Mouse (Mus musculus) liver, embryonic 12.5 days (tissue): ENCODE data around the gene Tcf7l2. TPM values are rescaled to one million over a fixed set of nuclear protein-coding genes. Genes with fewer than 3 reads are reported as not detected.
A peak's percentile ranks its signal among the peaks of the same experiment; 100 is the strongest.

Source experiments
- ATAC-seq: fragments of 200-750 bp; cut with Nextera tagmentation; 2 replicates; pipeline ENCODE4 v1.8.0; 2017; ENCODE audit warnings: moderate number of reproducible peaks, mild to moderate bottlenecking, moderate library complexity
- H3K27ac ChIP-seq: fragments of 300-500 bp; sonication (generic); 2 replicates; pipeline ENCODE4 v1.5.1; 2016; ENCODE audit warnings: mild to moderate bottlenecking
- H3K27me3 ChIP-seq: fragments of 300-500 bp; sonication (generic); replicated peaks from 2 replicates; pipeline ENCODE4 v1.6.1; 2016; ENCODE audit warnings: mild to moderate bottlenecking, moderate library complexity
- H3K36me3 ChIP-seq: fragments of 300-500 bp; sonication (generic); 2 replicates; pipeline ENCODE4 v1.6.1; 2016; ENCODE audit warnings: mild to moderate bottlenecking, moderate library complexity
- H3K4me1 ChIP-seq: fragments of 300-500 bp; sonication (generic); 2 replicates; pipeline ENCODE4 v1.6.1; 2016
- H3K4me2 ChIP-seq: fragments of 300-500 bp; sonication (generic); 2 replicates; pipeline ENCODE4 v1.6.1; 2016; ENCODE audit warnings: mild to moderate bottlenecking, moderate library complexity
- H3K4me3 ChIP-seq: fragments of 300-500 bp; sonication (generic); 2 replicates; pipeline ENCODE4 v1.5.1; 2016; ENCODE audit warnings: mild to moderate bottlenecking, moderate library complexity
- H3K9ac ChIP-seq: fragments of 300-500 bp; sonication (generic); 2 replicates; pipeline ENCODE4 v1.6.1; 2016; ENCODE audit warnings: mild to moderate bottlenecking, moderate library complexity
- H3K9me3 ChIP-seq: fragments of 300-500 bp; sonication (generic); replicated peaks from 2 replicates; pipeline ENCODE4 v1.6.1; 2016; ENCODE audit warnings: mild to moderate bottlenecking, moderate library complexity
- WGBS: fragments of 180-500 bp; shearing (Covaris S2); methylation state at CpG from one replicate; pipeline ENCODE4 v1.1.7; 2016; ENCODE audit not compliant: insufficient replicate concordance; 5-methylcytosine and 5-hydroxymethylcytosine counted together
- polyA plus RNA-seq: library from polyadenylated mRNA; unstranded; fragments of >200 nt; fragmentation: Nextera tagmentation; extraction: Ambion mirVana; gene quantifications from 2 replicates; pipeline ENCODE4 v1.2.1, GENCODE M21; 2016

Tcf7l2 gene
- polyA plus RNA-seq, 1 experiment from 2014 or later = 23.0 TPM

GRCm38 (mm10) chr19:55838389-55839035, 96.9 kb downstream of the Tcf7l2 start:
- Histone ChIP-seq H3K36me3 (peaks cover 4% of the 10 kb centered on the region; the same call in 1 of the 2 replicates), H3K27me3 (no peaks in the 10 kb centered on the region), H3K4me2 (no peak overlapping the region), H3K9me3 (no peaks in the 10 kb centered on the region; the same call in 1 of the 2 replicates), H3K4me1 (peaks cover 48% of the 10 kb centered on the region), H3K27ac (peak overlapping the region; percentile 29; the same call in 1 of the 2 replicates), H3K4me3 (no peak overlapping the region), H3K9ac (no peak overlapping the region)
- WGBS = 39% methylated on average over 5 of the region's 5 CpGs
- ATAC-seq = no peak

- H3K4me3 ChIP-seq = no peak overlapping the region
- ATAC-seq = no peak; the same call in 1 of the 2 replicates
- whole genome bisulfite sequencing = 27% methylated on average over 10 of the region's 10 CpGs
- H3K36me3 ChIP-seq = no peaks in the 10 kb centered on the region; the same call in 1 of the 2 replicates
- peak overlapping the region; percentile 29; the same call in 1 of the 2 replicates for H3K27ac ChIP-seq
- no peaks in the 10 kb centered on the region for H3K9me3 ChIP-seq
- H3K4me2 ChIP-seq = no peak overlapping the region
- H3K4me1 ChIP-seq = peaks cover 48% of the 10 kb centered on the region
- H3K9ac ChIP-seq = no peak overlapping the region
- H3K27me3 ChIP-seq = no peaks in the 10 kb centered on the region
Measured at GRCm38 (mm10) chr19:55839036-55839555, 97.5 kb downstream of the Tcf7l2 start.

GRCm38 (mm10) chr19:55840499-55841121, 99.0 kb downstream of the Tcf7l2 start:
- Histone ChIP-seq H3K9ac (no peak overlapping the region), H3K9me3 (no peaks in the 10 kb centered on the region), H3K36me3 (no peaks in the 10 kb centered on the region), H3K4me2 (no peak overlapping the region), H3K27ac (no peak overlapping the region), H3K4me1 (peaks cover 48% of the 10 kb centered on the region), H3K4me3 (no peak overlapping the region), H3K27me3 (no peaks in the 10 kb centered on the region)
- ATAC-seq = no peak
- WGBS = 62% methylated on average over 10 of the region's 10 CpGs

GRCm38 (mm10) chr19:55842046-55842445, 100.4 kb downstream of the Tcf7l2 start:
- 59% methylated on average over 7 of the region's 7 CpGs for WGBS
- Histone ChIP-seq H3K27ac (no peak overlapping the region), H3K36me3 (no peaks in the 10 kb centered on the region), H3K4me3 (no peak overlapping the region), H3K9ac (no peak overlapping the region), H3K4me1 (peaks cover 55% of the 10 kb centered on the region), H3K27me3 (no peaks in the 10 kb centered on the region), H3K9me3 (no peaks in the 10 kb centered on the region), H3K4me2 (no peak overlapping the region)
- no peak for ATAC-seq

- Histone ChIP-seq H3K27me3 (0 out of 2 replicates have a peak, but pooled peaks cover 2% of the 10 kb centered on the region), H3K36me3 (no peaks in the 10 kb centered on the region), H3K4me1 (peaks cover 47% of the 10 kb centered on the region), H3K4me2 (no peak overlapping the region), H3K4me3 (no peak overlapping the region), H3K27ac (no peak overlapping the region), H3K9ac (no peak overlapping the region), H3K9me3 (no peaks in the 10 kb centered on the region)
- WGBS = 82% methylated on average over 11 of the region's 11 CpGs
- no peak for ATAC-seq
Measured at GRCm38 (mm10) chr19:55843111-55843887, 101.7 kb downstream of the Tcf7l2 start.

GRCm38 (mm10) chr19:55845702-55846101, 104.1 kb downstream of the Tcf7l2 start:
- WGBS = 67% methylated on average over 2 of the region's 2 CpGs

GRCm38 (mm10) chr19:55846256-55846655, 104.6 kb downstream of the Tcf7l2 start:
- no peak for ATAC-seq
- Histone ChIP-seq H3K4me2 (no peak overlapping the region), H3K4me1 (peaks cover 22% of the 10 kb centered on the region; the same call in 1 of the 2 replicates), H3K27me3 (0 out of 2 replicates have a peak, but pooled peaks cover 2% of the 10 kb centered on the region), H3K36me3 (no peaks in the 10 kb centered on the region), H3K9me3 (no peaks in the 10 kb centered on the region), H3K9ac (no peak overlapping the region), H3K27ac (no peak overlapping the region), H3K4me3 (no peak overlapping the region)
- WGBS = 78% methylated on average over 6 of the region's 6 CpGs

More at GRCm38 (mm10) chr19:55845702-55846101, 104.1 kb downstream of the Tcf7l2 start:
- Histone ChIP-seq H3K36me3 (no peaks in the 10 kb centered on the region), H3K4me2 (no peak overlapping the region), H3K27ac (no peak overlapping the region), H3K4me3 (no peak overlapping the region), H3K9ac (no peak overlapping the region), H3K27me3 (0 out of 2 replicates have a peak, but pooled peaks cover 2% of the 10 kb centered on the region), H3K9me3 (no peaks in the 10 kb centered on the region), H3K4me1 (peaks cover 27% of the 10 kb centered on the region; the same call in 1 of the 2 replicates)
- no peak for ATAC-seq

GRCm38 (mm10) chr19:55847043-55847442, 105.4 kb downstream of the Tcf7l2 start:
- H3K36me3 ChIP-seq = no peaks in the 10 kb centered on the region
- WGBS = 59% methylated on average over 4 of the region's 4 CpGs
- peaks cover 14% of the 10 kb centered on the region; the same call in 1 of the 2 replicates for H3K4me1 ChIP-seq
- H3K9ac ChIP-seq = no peak overlapping the region
- ATAC-seq = no peak
- no peak overlapping the region for H3K27ac ChIP-seq
- 0 out of 2 replicates have a peak, but pooled peaks cover 2% of the 10 kb centered on the region for H3K27me3 ChIP-seq
- H3K4me2 ChIP-seq = no peak overlapping the region
- H3K4me3 ChIP-seq = no peak overlapping the region
- no peaks in the 10 kb centered on the region for H3K9me3 ChIP-seq

GRCm38 (mm10) chr19:55850402-55851078, 108.9 kb downstream of the Tcf7l2 start:
- ATAC-seq = no peak

GRCm38 (mm10) chr19:55851498-55852324, 110.1 kb downstream of the Tcf7l2 start:
- Histone ChIP-seq H3K36me3 (no peaks in the 10 kb centered on the region), H3K4me3 (no peak overlapping the region), H3K4me2 (no peak overlapping the region), H3K9ac (no peak overlapping the region), H3K27me3 (peaks cover 2% of the 10 kb centered on the region; the same call in 1 of the 2 replicates), H3K9me3 (no peaks in the 10 kb centered on the region), H3K27ac (no peak overlapping the region), H3K4me1 (peaks cover 7% of the 10 kb centered on the region)
- 67% methylated on average over 19 of the region's 19 CpGs for WGBS
- ATAC-seq = no peak

More at GRCm38 (mm10) chr19:55850402-55851078, 108.9 kb downstream of the Tcf7l2 start:
- Histone ChIP-seq H3K4me1 (peaks cover 13% of the 10 kb centered on the region), H3K9me3 (no peaks in the 10 kb centered on the region), H3K9ac (no peak overlapping the region), H3K27me3 (peaks cover 2% of the 10 kb centered on the region; the same call in 1 of the 2 replicates), H3K4me2 (no peak overlapping the region), H3K27ac (no peak overlapping the region), H3K36me3 (no peaks in the 10 kb centered on the region), H3K4me3 (no peak overlapping the region)
- WGBS = 69% methylated on average over 8 of the region's 8 CpGs
